Mouse (Mus musculus) spleen, adult 2 months (tissue): ENCODE results near the gene Mrap2.

Experiments
- CTCF ChIP-seq: fragments of 200-500 bp; IDR thresholded peaks from 2 replicates; pipeline ENCODE4 v1.5.1; 2011; ENCODE audit warnings: mild to moderate bottlenecking, inconsistent platforms; ENCODE audit not compliant: insufficient read depth, insufficient read length, insufficient replicate concordance; ENCODE audit errors: extremely low read depth
- POLR2A ChIP-seq: fragments of 200-500 bp; IDR thresholded peaks from 2 replicates; pipeline ENCODE4 v1.6.1; 2011; ENCODE audit warnings: low read depth, low read length, inconsistent platforms

DNA sequence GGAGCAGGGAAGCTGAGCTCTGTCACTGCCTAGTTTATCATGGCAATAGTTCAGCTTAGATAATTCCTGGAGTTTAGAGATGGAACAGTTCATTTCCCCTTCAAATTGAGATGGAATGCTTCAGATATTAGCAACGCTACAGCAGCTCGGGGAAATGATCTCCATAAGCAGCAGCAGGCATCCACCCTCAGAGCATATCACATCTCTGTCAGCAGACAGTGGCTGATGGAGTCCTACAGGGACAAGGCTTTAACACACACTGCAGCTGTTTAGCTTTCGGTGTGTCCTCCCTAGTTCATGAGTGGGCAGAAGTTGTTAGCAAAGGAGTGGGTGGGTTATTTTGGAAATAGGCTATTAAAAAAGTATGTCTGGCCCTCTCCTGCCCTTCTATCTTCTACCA, 53.2 kb downstream of the Mrap2 start:
- TF ChIP-seq POLR2A (no peak), CTCF (no peak)
